Comparison of ENCODE assay signal across 27 mouse cellular contexts in the genomic region with DNA sequence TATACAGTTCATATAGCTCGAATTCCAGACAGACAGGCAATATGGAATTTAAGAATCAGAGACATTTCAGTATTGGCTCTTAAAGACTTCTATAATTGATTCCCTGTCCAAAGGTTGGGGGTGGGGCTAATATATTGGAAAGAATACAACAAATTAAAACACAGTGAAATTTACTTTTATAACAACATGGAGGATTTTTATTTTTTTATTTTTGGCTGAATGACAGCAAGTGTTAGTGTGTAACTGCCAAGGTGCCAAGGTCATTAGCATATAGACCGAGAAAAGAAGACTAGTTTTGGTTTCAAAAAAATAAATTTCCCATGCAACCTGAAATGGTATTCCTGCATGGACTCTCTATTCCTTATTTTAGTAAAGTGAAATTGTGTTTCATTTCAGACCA. TPM values are rescaled to one million over a fixed set of nuclear protein-coding genes. Genes with fewer than 3 reads are reported as not detected.
"Had no signal": no experiment of that assay in that cellular context is flagged by ENCODE, and none has a peak within 500 bp of the region (broad histone marks: within the 10 kb centered on the region; RNA-seq: fewer than 3 reads in every experiment).

No protein-coding gene starts in this region.

- H3K4me3 ChIP-seq: heart, embryonic 10.5 days; heart, embryonic 12.5 days; hindbrain, embryonic 10.5 days; hindbrain, embryonic 12.5 days; intestine, embryonic 15.5 days; layer of hippocampus, adult 2 months; left cerebral cortex, adult 2 months; limb, embryonic 10.5 days; limb, embryonic 12.5 days; liver, embryonic 13.5 days; liver, embryonic 15.5 days had no signal

- H3K4me1 ChIP-seq: heart, embryonic 10.5 days; heart, embryonic 12.5 days; hindbrain, embryonic 10.5 days; hindbrain, embryonic 12.5 days; intestine, embryonic 15.5 days; limb, embryonic 10.5 days; limb, embryonic 12.5 days; liver, embryonic 13.5 days; liver, embryonic 15.5 days had no signal

- ATAC-seq: hindbrain, embryonic 16.5 days; inflammation-experienced regulatory T-cells, adult 6 months; intestine, embryonic 15.5 days; intestine, postnatal 0 days had no signal

- H3K4me2 ChIP-seq: heart, embryonic 12.5 days; hindbrain, embryonic 12.5 days; hindbrain, embryonic 14.5 days; intestine, embryonic 15.5 days; limb, embryonic 12.5 days; liver, embryonic 11.5 days; liver, embryonic 13.5 days; liver, embryonic 15.5 days had no signal

- H3K9ac ChIP-seq: heart, embryonic 12.5 days; hindbrain, embryonic 12.5 days; hindbrain, embryonic 14.5 days; intestine, embryonic 15.5 days; limb, embryonic 12.5 days; liver, embryonic 13.5 days; liver, embryonic 15.5 days had no signal

- H3K36me3 ChIP-seq: heart, embryonic 10.5 days; heart, embryonic 12.5 days; hindbrain, embryonic 10.5 days; hindbrain, embryonic 12.5 days; intestine, embryonic 15.5 days; limb, embryonic 10.5 days; limb, embryonic 12.5 days; liver, embryonic 13.5 days; liver, embryonic 15.5 days had no signal

- DNase-seq: gastrocnemius, postnatal 14 days; gastrocnemius, postnatal 36 days; heart, adult 18-20 months; heart, postnatal 10 days; heart, postnatal 4 days; kidney, adult 18-20 months; kidney, adult 8-10 months; kidney, postnatal 10 days; kidney, postnatal 25 days; kidney, postnatal 4 days; liver; liver, embryonic 13.5 days had no signal

- H3K27ac ChIP-seq: heart, embryonic 10.5 days; hindbrain, embryonic 10.5 days; hindbrain, embryonic 12.5 days; hindbrain, embryonic 14.5 days; intestine, embryonic 15.5 days; layer of hippocampus, adult 2 months; left cerebral cortex, adult 2 months; limb, embryonic 10.5 days; limb, embryonic 12.5 days; liver, embryonic 13.5 days; liver, embryonic 15.5 days had no signal

- H3K27me3 ChIP-seq: heart, embryonic 12.5 days; hindbrain, embryonic 12.5 days; intestine, embryonic 15.5 days; limb, embryonic 12.5 days; liver, embryonic 13.5 days; liver, embryonic 15.5 days had no signal

- H3K9me3 ChIP-seq: heart, embryonic 10.5 days; heart, embryonic 12.5 days; hindbrain, embryonic 10.5 days; hindbrain, embryonic 12.5 days; intestine, embryonic 15.5 days; limb, embryonic 10.5 days; limb, embryonic 12.5 days; liver, embryonic 13.5 days; liver, embryonic 15.5 days had no signal

RNA-seq across cellular contexts. Expression of a gene that starts 26.7 kb away (rescaled TPM):
- polyA plus RNA-seq: inflammation-experienced regulatory T-cells, adult 6 months had no signal
